Mouse (Mus musculus) heart, embryonic 13.5 days (tissue): ENCODE data around the gene Slc22a21. TPM values are rescaled to one million over a fixed set of nuclear protein-coding genes. Genes with fewer than 3 reads are reported as not detected.
"Not testable (repeated sequence)": the region's sequence is repeated elsewhere in the genome, so short reads cannot be mapped to it uniquely, and the experiment has no call there.

Experiments
- ATAC-seq: fragments of 200-750 bp; cut with Nextera tagmentation; 2 replicates; pipeline ENCODE4 v1.8.0; 2017; ENCODE audit warnings: moderate TSS enrichment; ENCODE audit not compliant: insufficient number of reproducible peaks, low FRiP score, low TSS enrichment; ENCODE audit errors: extremely low read depth
- H3K27ac ChIP-seq: fragments of 300-500 bp; sonication (generic); replicated peaks from 2 replicates; pipeline ENCODE4 v1.5.1; 2015; ENCODE audit warnings: moderate library complexity, mild to moderate bottlenecking, inconsistent platforms
- H3K27me3 ChIP-seq: fragments of 300-500 bp; sonication (generic); replicated peaks from 2 replicates; pipeline ENCODE4 v1.6.1; 2015; ENCODE audit warnings: mild to moderate bottlenecking, inconsistent platforms
- H3K36me3 ChIP-seq: fragments of 300-500 bp; sonication (generic); 2 replicates; pipeline ENCODE4 v1.6.1; 2015; ENCODE audit warnings: mild to moderate bottlenecking, inconsistent platforms
- H3K4me1 ChIP-seq: fragments of 300-500 bp; sonication (generic); 2 replicates; pipeline ENCODE4 v1.6.1; 2015; ENCODE audit warnings: inconsistent platforms
- H3K4me2 ChIP-seq: fragments of 300-500 bp; sonication (generic); 2 replicates; pipeline ENCODE4 v1.6.1; 2015; ENCODE audit warnings: inconsistent platforms, mild to moderate bottlenecking, moderate library complexity
- H3K4me3 ChIP-seq: fragments of 300-500 bp; sonication (generic); 2 replicates; pipeline ENCODE4 v1.5.1; 2015; ENCODE audit warnings: moderate library complexity, mild to moderate bottlenecking, inconsistent platforms
- H3K9ac ChIP-seq: fragments of 300-500 bp; sonication (generic); 2 replicates; pipeline ENCODE4 v1.6.1; 2015; ENCODE audit warnings: inconsistent platforms, mild to moderate bottlenecking, moderate library complexity
- H3K9me3 ChIP-seq: fragments of 300-500 bp; sonication (generic); 2 replicates; pipeline ENCODE4 v1.6.1; 2016; ENCODE audit warnings: inconsistent platforms
- WGBS: fragments of 180-500 bp; shearing (Covaris S2); methylation state at CpG from one replicate; pipeline ENCODE4 v1.1.7; 2015; ENCODE audit warnings: mixed read lengths; 5-methylcytosine and 5-hydroxymethylcytosine counted together
- polyA plus RNA-seq: library from polyadenylated mRNA; unstranded; fragments of >200 nt; fragmentation: Nextera tagmentation; extraction: Ambion mirVana; gene quantifications from 2 replicates; pipeline ENCODE4 v1.2.1, GENCODE M21; 2015

Gene Slc22a21
- polyA plus RNA-seq, 1 experiment from 2014 or later = 2.2 TPM

DNA sequence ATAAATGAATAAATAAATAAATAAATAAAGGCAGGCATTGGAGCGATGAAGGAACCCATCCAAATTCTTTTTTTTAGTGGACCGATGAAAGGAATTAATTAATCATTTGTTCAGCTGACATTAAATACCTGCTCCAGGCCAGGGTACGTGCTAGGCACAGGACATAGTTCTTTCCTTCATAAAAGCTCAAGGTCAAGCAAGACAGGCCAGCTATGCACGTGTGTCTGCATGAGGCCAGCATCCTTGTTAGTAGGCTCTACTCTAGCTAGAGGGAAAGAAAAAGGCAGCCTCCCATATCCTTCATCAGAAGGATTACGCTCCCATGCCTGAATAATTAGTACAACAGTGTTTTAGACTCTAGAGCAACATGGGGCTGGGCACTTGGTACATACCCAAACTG, 32.8 kb upstream of the Slc22a21 start:
- Histone ChIP-seq H3K9me3 (no peaks in the 10 kb centered on the region), H3K27me3 (peaks cover 8% of the 10 kb centered on the region; the same call in 1 of the 2 replicates), H3K4me1 (no peaks in the 10 kb centered on the region), H3K4me3 (no peak overlapping the region), H3K27ac (no peak overlapping the region), H3K36me3 (no peaks in the 10 kb centered on the region), H3K9ac (no peak overlapping the region), H3K4me2 (no peak overlapping the region)
- ATAC-seq = no peak
- WGBS = 83% methylated on average over 5 of the region's 5 CpGs

- no peak overlapping the region for H3K9ac ChIP-seq
- peaks cover 8% of the 10 kb centered on the region; the same call in 1 of the 2 replicates for H3K27me3 ChIP-seq
- no peak overlapping the region for H3K4me2 ChIP-seq
- peaks cover 6% of the 10 kb centered on the region for H3K4me1 ChIP-seq
- no peaks in the 10 kb centered on the region for H3K36me3 ChIP-seq
- H3K4me3 ChIP-seq = no peak overlapping the region
- no peaks in the 10 kb centered on the region for H3K9me3 ChIP-seq
- H3K27ac ChIP-seq = no peak overlapping the region
- no peak for ATAC-seq
- WGBS = 83% methylated on average over 2 of the region's 2 CpGs
Observed at GRCm38 (mm10) chr11:54011255-54011654, 31.1 kb upstream of the Slc22a21 start.

DNA sequence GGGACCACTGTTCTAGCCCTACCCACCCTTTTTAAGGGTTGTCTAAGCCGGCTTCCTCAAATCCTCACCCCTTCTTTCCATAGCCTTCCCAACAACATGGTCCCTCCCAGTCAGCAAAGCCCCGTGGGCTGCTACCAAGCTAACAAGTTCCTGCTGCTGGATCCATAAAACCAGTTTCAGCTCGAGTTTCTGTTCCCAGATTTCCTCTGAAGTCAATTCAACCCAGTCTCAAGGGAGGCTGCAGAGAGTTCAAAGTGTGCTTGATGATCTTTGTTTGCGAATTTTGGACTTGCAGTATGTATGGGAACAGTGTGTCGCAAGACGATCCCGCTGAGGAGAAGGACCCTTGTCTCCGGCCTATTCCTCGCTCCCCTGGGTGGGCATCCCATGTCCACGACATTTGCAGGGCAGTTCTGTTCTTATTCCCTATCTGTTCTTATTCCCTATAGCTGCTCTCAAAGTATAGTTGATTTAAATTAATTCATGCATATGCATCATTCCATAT, 28.3 kb upstream of the Slc22a21 start:
- no peak for ATAC-seq
- no peak overlapping the region for H3K4me2 ChIP-seq
- WGBS = 79% methylated on average over 10 of the region's 10 CpGs
- no peaks in the 10 kb centered on the region for H3K36me3 ChIP-seq
- no peaks in the 10 kb centered on the region for H3K9me3 ChIP-seq
- H3K4me3 ChIP-seq = no peak overlapping the region
- no peak overlapping the region for H3K27ac ChIP-seq
- H3K4me1 ChIP-seq = peaks cover 10% of the 10 kb centered on the region
- peaks cover 8% of the 10 kb centered on the region; the same call in 1 of the 2 replicates for H3K27me3 ChIP-seq
- H3K9ac ChIP-seq = no peak overlapping the region

GRCm38 (mm10) chr11:54007717-54008116, 27.6 kb upstream of the Slc22a21 start:
- no peak overlapping the region for H3K27ac ChIP-seq
- no peaks in the 10 kb centered on the region for H3K9me3 ChIP-seq
- no peaks in the 10 kb centered on the region for H3K36me3 ChIP-seq
- no peak overlapping the region for H3K4me2 ChIP-seq
- ATAC-seq = no peak
- H3K4me3 ChIP-seq = no peak overlapping the region
- H3K9ac ChIP-seq = no peak overlapping the region
- WGBS = 87% methylated on average over 11 of the region's 11 CpGs
- peaks cover 17% of the 10 kb centered on the region for H3K4me1 ChIP-seq
- H3K27me3 ChIP-seq = peaks cover 8% of the 10 kb centered on the region; the same call in 1 of the 2 replicates

- Histone ChIP-seq H3K4me3 (no peak overlapping the region), H3K27ac (no peak overlapping the region), H3K27me3 (peaks cover 8% of the 10 kb centered on the region; the same call in 1 of the 2 replicates), H3K36me3 (no peaks in the 10 kb centered on the region), H3K9me3 (no peaks in the 10 kb centered on the region), H3K4me2 (peak overlapping the region; percentile 39), H3K4me1 (peaks cover 20% of the 10 kb centered on the region), H3K9ac (no peak overlapping the region)
- no peak for ATAC-seq
- 66% methylated on average over 4 of the region's 4 CpGs for WGBS
Observed at GRCm38 (mm10) chr11:54006901-54007300, 26.8 kb upstream of the Slc22a21 start.

GRCm38 (mm10) chr11:54006362-54006761, 26.2 kb upstream of the Slc22a21 start:
- H3K9ac ChIP-seq, H3K4me3 ChIP-seq, H3K9me3 ChIP-seq, H3K36me3 ChIP-seq, H3K27ac ChIP-seq, H3K27me3 ChIP-seq: not testable (repeated sequence)
- Histone ChIP-seq H3K4me1 (peaks cover 20% of the 10 kb centered on the region), H3K4me2 (0 out of 2 replicates have a peak overlapping the region, but pooled peaks have one; percentile 39)
- ATAC-seq = peak; percentile 49; the same call in 1 of the 2 replicates
- 37% methylated on average over 5 of the region's 5 CpGs for WGBS

- Histone ChIP-seq H3K36me3 (no peaks in the 10 kb centered on the region), H3K4me1 (peaks cover 20% of the 10 kb centered on the region), H3K9ac (no peak overlapping the region), H3K9me3 (no peaks in the 10 kb centered on the region), H3K4me3 (no peak overlapping the region), H3K27ac (no peak overlapping the region; the same call in 1 of the 2 replicates), H3K27me3 (peaks cover 19% of the 10 kb centered on the region), H3K4me2 (peak overlapping the region; percentile 32)
- 70% methylated on average over 3 of the region's 3 CpGs for WGBS
- ATAC-seq = peak; percentile 73; the same call in 1 of the 2 replicates
Observed at GRCm38 (mm10) chr11:54004734-54005133, 24.6 kb upstream of the Slc22a21 start.

DNA sequence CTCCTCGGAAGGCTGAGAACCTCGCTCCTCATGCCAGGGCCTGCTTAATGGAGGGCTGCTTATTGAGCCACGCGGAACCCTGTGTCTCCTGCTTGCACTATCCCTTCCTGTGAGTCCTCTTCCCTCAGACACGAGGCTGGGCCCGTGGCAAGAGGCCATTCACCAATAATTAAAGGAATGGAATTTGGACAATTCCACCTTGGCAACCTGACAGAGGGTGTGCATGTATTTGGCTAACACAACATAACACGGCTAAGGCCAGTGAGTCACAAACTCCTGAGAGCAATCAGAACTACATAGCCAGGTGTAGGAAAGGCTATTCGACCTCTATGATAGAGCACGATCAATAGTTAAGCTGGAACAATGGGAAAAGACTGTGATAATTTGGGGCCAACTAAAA, 24.1 kb upstream of the Slc22a21 start:
- Histone ChIP-seq H3K27me3 (peaks cover 14% of the 10 kb centered on the region), H3K4me2 (peak overlapping the region; percentile 32), H3K36me3 (no peaks in the 10 kb centered on the region), H3K9me3 (no peaks in the 10 kb centered on the region), H3K4me3 (no peak overlapping the region), H3K4me1 (peaks cover 20% of the 10 kb centered on the region), H3K27ac (no peak overlapping the region; the same call in 1 of the 2 replicates), H3K9ac (no peak overlapping the region)
- ATAC-seq = no peak
- WGBS = 70% methylated on average over 9 of the region's 9 CpGs

GRCm38 (mm10) chr11:54002761-54003717, 22.9 kb upstream of the Slc22a21 start:
- H3K4me2 ChIP-seq = peak overlapping the region; percentile 32; the same call in 1 of the 2 replicates
- H3K27ac ChIP-seq, H3K9me3 ChIP-seq, H3K36me3 ChIP-seq, H3K4me3 ChIP-seq, H3K9ac ChIP-seq, ATAC-seq: not testable (repeated sequence)
- 39% methylated on average over 12 of the region's 12 CpGs for WGBS
- peaks cover 11% of the 10 kb centered on the region for H3K27me3 ChIP-seq
- peaks cover 20% of the 10 kb centered on the region for H3K4me1 ChIP-seq

DNA sequence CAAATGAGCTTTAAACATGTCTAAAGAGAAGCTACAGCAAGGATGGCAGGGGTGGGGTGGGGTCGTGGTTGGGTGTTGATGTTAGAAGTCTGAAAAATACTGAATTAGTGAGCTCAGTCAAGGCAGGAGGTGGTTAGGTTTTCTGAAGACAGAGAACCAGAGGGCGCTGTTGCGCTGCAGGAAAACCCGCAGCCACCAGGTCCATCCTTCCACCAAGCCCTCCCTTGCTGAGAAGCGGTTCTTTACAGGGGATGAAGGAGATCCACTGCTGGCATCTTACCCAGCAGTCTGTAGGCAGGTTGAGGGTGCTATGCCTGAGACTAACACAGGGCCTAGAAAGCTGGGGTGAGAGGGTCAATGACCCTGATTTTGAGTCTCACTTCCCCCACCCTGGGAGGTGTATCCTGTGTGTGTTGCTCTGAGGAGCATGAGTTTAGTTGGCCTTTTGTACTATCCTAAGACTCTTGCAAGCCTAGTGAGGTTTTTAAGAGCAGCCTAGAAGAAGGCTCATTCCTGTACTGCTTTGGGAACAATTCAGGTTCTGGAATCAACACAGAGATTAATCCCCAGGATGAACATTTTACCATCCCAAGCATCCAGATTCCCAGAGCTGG, 22.1 kb upstream of the Slc22a21 start:
- ATAC-seq = no peak
- no peaks in the 10 kb centered on the region for H3K9me3 ChIP-seq
- peaks cover 20% of the 10 kb centered on the region for H3K4me1 ChIP-seq
- no peak overlapping the region for H3K4me3 ChIP-seq
- H3K4me2 ChIP-seq = no peak overlapping the region
- H3K27me3 ChIP-seq = peaks cover 11% of the 10 kb centered on the region
- no peak overlapping the region for H3K9ac ChIP-seq
- 9% methylated on average over 5 of the region's 5 CpGs for WGBS
- H3K36me3 ChIP-seq = no peaks in the 10 kb centered on the region
- no peak overlapping the region for H3K27ac ChIP-seq

- WGBS = 33% methylated on average over 2 of the region's 2 CpGs
- Histone ChIP-seq H3K4me3 (no peak overlapping the region), H3K9ac (no peak overlapping the region), H3K27me3 (peaks cover 15% of the 10 kb centered on the region), H3K27ac (no peak overlapping the region), H3K36me3 (no peaks in the 10 kb centered on the region), H3K9me3 (no peaks in the 10 kb centered on the region), H3K4me1 (peaks cover 4% of the 10 kb centered on the region; the same call in 1 of the 2 replicates), H3K4me2 (no peak overlapping the region)
- no peak for ATAC-seq
Observed at GRCm38 (mm10) chr11:53997661-53998060, 17.5 kb upstream of the Slc22a21 start.
